21 mouse cellular contexts compared by ENCODE assay signal in the genomic region with DNA sequence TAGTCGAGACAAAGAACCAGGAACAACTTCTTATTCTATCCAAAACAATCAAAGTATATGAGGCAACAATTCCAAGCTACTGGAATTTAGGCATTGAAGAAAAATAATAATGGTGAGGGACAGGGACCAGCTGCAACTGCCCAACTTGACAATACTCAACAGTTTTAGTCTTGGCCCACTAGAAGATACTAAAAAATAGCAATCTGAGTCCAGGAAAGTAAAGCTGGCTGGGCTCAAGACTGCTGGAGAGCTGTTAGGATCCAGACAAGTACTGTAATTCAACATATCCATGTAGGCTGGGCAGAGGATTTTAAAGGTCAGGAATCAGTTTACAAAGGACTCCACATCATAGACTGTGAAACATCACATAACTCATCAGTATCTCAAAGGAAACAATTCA.
"Had no signal": no experiment of that assay in that cellular context is flagged by ENCODE, and none has a peak within 500 bp of the region (broad histone marks: within the 10 kb centered on the region; RNA-seq: fewer than 3 reads in every experiment).

No protein-coding gene starts in this region.

- H3K9me3 ChIP-seq: limb, embryonic 10.5 days; limb, embryonic 13.5 days; liver, embryonic 12.5 days; liver, embryonic 15.5 days; megakaryocyte, embryonic 14.5 days; midbrain, embryonic 10.5 days; midbrain, embryonic 13.5 days; neural tube, embryonic 13.5 days; stomach, embryonic 15.5 days had no signal

- H3K4me2 ChIP-seq: limb, embryonic 13.5 days; liver, embryonic 12.5 days; liver, embryonic 15.5 days; midbrain, embryonic 13.5 days; neural tube, embryonic 13.5 days; stomach, embryonic 15.5 days had no signal

- H3K4me3 ChIP-seq: layer of hippocampus, adult 2 months; limb, embryonic 10.5 days; limb, embryonic 13.5 days; liver, embryonic 12.5 days; liver, embryonic 15.5 days; megakaryocyte, embryonic 14.5 days; midbrain, embryonic 10.5 days; midbrain, embryonic 13.5 days; myocyte; neural tube, embryonic 13.5 days; stomach, embryonic 15.5 days had no signal

- H3K27ac ChIP-seq: layer of hippocampus, adult 2 months; limb, embryonic 10.5 days; limb, embryonic 13.5 days; liver, embryonic 12.5 days; liver, embryonic 15.5 days; midbrain, embryonic 10.5 days; midbrain, embryonic 13.5 days; neural tube, embryonic 13.5 days; stomach, embryonic 15.5 days had no signal

- DNase-seq: kidney, adult 9 months; layer of hippocampus, adult 9-11 months; liver; lung, adult 18-20 months; retina, postnatal 1 day; right cerebral cortex, postnatal 25 days; spleen, adult 18-20 months; thymus, postnatal 25 days had no signal

- ATAC-seq: intestine, postnatal 0 days; liver, embryonic 12.5 days; midbrain, embryonic 13.5 days; midbrain, embryonic 16.5 days had no signal

- H3K36me3 ChIP-seq: midbrain, embryonic 13.5 days; neural tube, embryonic 13.5 days; stomach, embryonic 15.5 days had no signal

- H3K4me1 ChIP-seq: limb, embryonic 10.5 days; limb, embryonic 13.5 days; stomach, embryonic 15.5 days had no signal

- H3K27me3 ChIP-seq: limb, embryonic 13.5 days; liver, embryonic 12.5 days; liver, embryonic 15.5 days; megakaryocyte, embryonic 14.5 days; midbrain, embryonic 13.5 days; neural tube, embryonic 13.5 days; stomach, embryonic 15.5 days had no signal

- H3K9ac ChIP-seq: limb, embryonic 13.5 days; liver, embryonic 12.5 days; liver, embryonic 15.5 days; midbrain, embryonic 13.5 days; neural tube, embryonic 13.5 days; stomach, embryonic 15.5 days had no signal
